Mouse (Mus musculus) midbrain, embryonic 14.5 days (tissue): Measurements from ENCODE around the gene Pex7. TPM values are rescaled to one million over a fixed set of nuclear protein-coding genes. Genes with fewer than 3 reads are reported as not detected.

Experiments used
- ATAC-seq: fragments of 200-750 bp; cut with Nextera tagmentation; 2 replicates; pipeline ENCODE4 v1.8.0; 2017; ENCODE audit warnings: moderate number of reproducible peaks, moderate library complexity; ENCODE audit not compliant: low FRiP score, low TSS enrichment
- DNase-seq: peaks from one replicate; pipeline ENCODE4 v3.0.0-alpha.2; 2015
- H3K27ac ChIP-seq: fragments of 300-500 bp; sonication (generic); replicated peaks from 2 replicates; pipeline ENCODE4 v1.5.1; 2014; ENCODE audit warnings: mild to moderate bottlenecking, low read depth, low read length, moderate library complexity
- H3K27me3 ChIP-seq: fragments of 300-500 bp; sonication (generic); 2 replicates; pipeline ENCODE4 v1.6.1; 2014; ENCODE audit warnings: low read length, control low read depth, mixed read lengths; ENCODE audit not compliant: control insufficient read depth, insufficient read depth
- H3K36me3 ChIP-seq: fragments of 300-500 bp; sonication (generic); 2 replicates; pipeline ENCODE4 v1.6.1; 2014; ENCODE audit warnings: low read length, control low read depth; ENCODE audit not compliant: control insufficient read depth, insufficient read depth
- H3K4me1 ChIP-seq: fragments of 300-500 bp; sonication (generic); 2 replicates; pipeline ENCODE4 v1.6.1; 2014; ENCODE audit warnings: mild to moderate bottlenecking, antibody characterized with exemption, low read length, control low read depth; ENCODE audit not compliant: control insufficient read depth, insufficient read depth
- H3K4me2 ChIP-seq: fragments of 300-500 bp; sonication (generic); 2 replicates; pipeline ENCODE4 v1.6.1; 2014; ENCODE audit warnings: mild to moderate bottlenecking, low read length, moderate library complexity
- H3K4me3 ChIP-seq: fragments of 300-500 bp; sonication (generic); replicated peaks from 2 replicates; pipeline ENCODE4 v1.5.1; 2014; ENCODE audit warnings: low read depth, low read length
- H3K9ac ChIP-seq: fragments of 300-500 bp; sonication (generic); replicated peaks from 2 replicates; pipeline ENCODE4 v1.6.1; 2014; ENCODE audit warnings: mild to moderate bottlenecking, low read length, moderate library complexity
- H3K9me3 ChIP-seq: fragments of 300-500 bp; sonication (generic); 2 replicates; pipeline ENCODE4 v1.6.1; 2016; ENCODE audit warnings: low read length, control low read depth, mixed read lengths; ENCODE audit not compliant: control insufficient read depth
- WGBS: fragments of 180-500 bp; shearing (Covaris S2); extraction: QIAGEN DNeasy Blood & Tissue Kit; methylation state at CpG from one replicate; pipeline ENCODE4 v1.1.7; 2014; 5-methylcytosine and 5-hydroxymethylcytosine counted together
- polyA plus RNA-seq: library from polyadenylated mRNA; unstranded; fragments of >200 nt; fragmentation: Nextera tagmentation; extraction: Ambion mirVana; gene quantifications from 2 replicates; pipeline ENCODE4 v1.2.1, GENCODE M21; 2014

Pex7 gene
- polyA plus RNA-seq, 1 experiment from 2014 or later, result 30.1 TPM

DNA sequence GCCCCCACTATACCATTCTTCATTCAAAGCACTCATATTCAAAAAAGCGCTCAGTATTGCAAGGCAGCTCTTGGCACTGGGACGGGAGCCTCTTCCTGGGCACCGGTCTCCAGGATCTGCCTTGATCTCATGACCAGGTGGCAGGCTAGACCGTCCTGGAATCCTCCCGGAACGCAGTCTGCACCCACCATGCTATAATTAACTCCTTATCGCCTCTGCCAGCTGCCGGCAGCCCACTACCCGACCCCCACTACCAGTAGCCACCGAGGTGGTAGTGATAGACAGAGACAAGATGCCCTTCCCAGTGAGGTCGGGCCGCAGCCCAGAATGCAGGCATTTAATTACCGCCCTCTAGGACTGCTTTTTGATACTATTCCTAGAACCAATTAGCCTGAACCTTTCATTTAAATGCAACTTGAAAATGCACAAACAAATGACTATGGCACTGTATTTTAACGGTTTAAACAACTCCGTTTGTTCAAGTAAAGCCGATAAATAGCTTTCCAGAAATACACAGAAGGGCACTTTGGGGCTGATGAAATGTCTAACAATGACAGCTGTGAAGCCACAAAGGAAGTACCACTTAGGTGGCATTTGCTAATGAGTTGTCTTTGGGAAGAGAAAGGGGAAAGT is 88.7 kb downstream of the Pex7 start:
- 64% methylated on average over 16 of the region's 16 CpGs for WGBS
- DNase-seq, result no peak

GRCm38 (mm10) chr10:19815371-19815770 is 92.1 kb downstream of the Pex7 start:
- H3K9me3 ChIP-seq, result no peaks in the 10 kb centered on the region
- DNase-seq (no peak), ATAC-seq (no peak)
- H3K4me1 ChIP-seq, result peaks cover 4% of the 10 kb centered on the region; the same call in 1 of the 2 replicates
- no peaks in the 10 kb centered on the region for H3K27me3 ChIP-seq
- H3K4me3 ChIP-seq, result no peak overlapping the region
- no peaks in the 10 kb centered on the region for H3K36me3 ChIP-seq
- no peak overlapping the region for H3K4me2 ChIP-seq
- WGBS, result 47% methylated on average over 8 of the region's 8 CpGs
- no peak overlapping the region for H3K27ac ChIP-seq
- H3K9ac ChIP-seq, result no peak overlapping the region

More for the DNA sequence above, 88.7 kb downstream of the Pex7 start:
- Histone ChIP-seq H3K9me3 (no peaks in the 10 kb centered on the region), H3K4me1 (peaks cover 4% of the 10 kb centered on the region; the same call in 1 of the 2 replicates), H3K36me3 (no peaks in the 10 kb centered on the region), H3K9ac (no peak overlapping the region), H3K4me2 (no peak overlapping the region), H3K27ac (no peak overlapping the region), H3K27me3 (no peaks in the 10 kb centered on the region), H3K4me3 (no peak overlapping the region)
- ATAC-seq, result no peak

DNA sequence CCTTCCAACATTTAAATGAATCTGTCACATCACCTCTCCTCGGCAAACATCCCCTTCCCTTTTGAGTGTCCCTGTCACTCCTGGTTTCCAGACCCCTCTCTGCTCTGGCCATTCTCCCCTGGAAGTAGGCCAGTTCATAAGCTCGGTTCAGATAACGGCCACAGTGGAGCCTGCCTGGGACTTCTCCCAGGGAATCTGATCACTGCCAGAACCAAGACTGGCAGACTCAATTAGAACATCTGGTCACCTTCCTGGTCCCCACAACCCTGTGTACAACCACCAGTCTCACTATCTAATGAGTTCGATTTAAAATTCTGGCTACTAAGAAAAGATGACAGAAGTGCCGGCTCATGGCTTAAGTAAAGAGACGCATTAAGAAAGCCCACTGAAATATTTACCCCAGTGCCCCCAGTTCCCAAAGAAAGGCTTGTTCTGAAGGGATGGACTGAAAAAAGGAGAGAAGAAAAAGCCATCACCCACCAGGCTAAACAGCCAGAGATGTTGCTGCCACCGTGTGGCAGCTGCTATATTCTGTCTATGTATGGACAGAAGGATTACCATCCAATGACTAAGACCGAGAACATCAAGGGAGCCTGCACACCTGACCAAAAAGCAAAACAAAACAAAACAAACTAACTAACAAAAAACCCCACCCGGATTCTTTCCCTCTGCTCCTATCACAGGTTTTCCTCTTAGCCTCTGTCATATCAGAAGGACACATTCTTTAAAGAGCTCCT is 95.9 kb downstream of the Pex7 start:
- no peak overlapping the region for H3K27ac ChIP-seq
- H3K4me2 ChIP-seq, result no peak overlapping the region
- H3K4me3 ChIP-seq, result no peak overlapping the region
- WGBS, result 61% methylated on average over 9 of the region's 9 CpGs
- no peak for ATAC-seq
- H3K9ac ChIP-seq, result no peak overlapping the region
- H3K27me3 ChIP-seq, result no peaks in the 10 kb centered on the region
- H3K9me3 ChIP-seq, result no peaks in the 10 kb centered on the region
- no peaks in the 10 kb centered on the region for H3K36me3 ChIP-seq
- peaks cover 4% of the 10 kb centered on the region; the same call in 1 of the 2 replicates for H3K4me1 ChIP-seq
- peak; percentile 66 for DNase-seq

- no peak overlapping the region for H3K9ac ChIP-seq
- WGBS, result 90% methylated on average over 7 of the region's 7 CpGs
Observed at GRCm38 (mm10) chr10:19804763-19805162, 102.7 kb downstream of the Pex7 start.

More at GRCm38 (mm10) chr10:19804763-19805162, 102.7 kb downstream of the Pex7 start:
- Histone ChIP-seq H3K9me3 (no peaks in the 10 kb centered on the region), H3K36me3 (no peaks in the 10 kb centered on the region), H3K27ac (no peak overlapping the region), H3K4me1 (no peaks in the 10 kb centered on the region), H3K27me3 (no peaks in the 10 kb centered on the region), H3K4me2 (no peak overlapping the region), H3K4me3 (no peak overlapping the region)
- ATAC-seq (no peak), DNase-seq (no peak)

Other genes with a start within 250 kb of the Pex7 start
- 0.26 and 0.65 TPM in 2 replicates for gene Il20ra, start 195.1 kb downstream of the Pex7 start, polyA plus RNA-seq
- gene Slc35d3, start 56.2 kb downstream of the Pex7 start, polyA plus RNA-seq, result 2.3 and 2.4 TPM in 2 replicates
- 0.72 and 1.3 TPM in 2 replicates for gene Map3k5, start 26.8 kb upstream of the Pex7 start, polyA plus RNA-seq
- 5.2 and 5.3 TPM in 2 replicates for gene Map7, start 240.8 kb upstream of the Pex7 start, polyA plus RNA-seq